ENCODE assay signal across 17 mouse cellular contexts in the genomic region with DNA sequence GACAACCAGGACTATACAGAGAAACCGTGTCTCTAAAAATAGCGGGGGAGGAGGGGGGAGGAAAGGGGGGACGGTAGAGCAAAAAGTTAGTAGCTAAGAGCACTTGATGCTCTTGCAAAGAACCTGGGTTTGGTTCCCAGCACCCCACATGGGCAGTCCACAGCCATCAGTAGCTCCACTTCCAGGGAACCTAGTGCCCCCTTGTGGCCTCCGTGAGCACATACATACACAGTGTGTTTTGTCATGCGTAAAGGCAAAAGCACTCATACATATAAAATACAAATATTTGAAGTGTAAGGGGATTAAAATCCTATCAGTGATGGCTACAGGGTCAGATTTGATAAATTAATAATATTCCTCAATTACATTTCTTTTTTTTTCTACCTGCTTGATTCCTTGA. TPM values are rescaled to one million over a fixed set of nuclear protein-coding genes. Genes with fewer than 3 reads are reported as not detected.
DNase-seq lines count a peak whose midpoint lies in the region; ATAC-seq and TF ChIP-seq lines count a peak whose summit lies in the region.
"Had no signal": no experiment of that assay in that cellular context is flagged by ENCODE, and none has a peak within 500 bp of the region (broad histone marks: within the 10 kb centered on the region; RNA-seq: fewer than 3 reads in every experiment).

No protein-coding gene starts in this region.

- H3K4me3 ChIP-seq in liver, adult 2 months (ENCODE audit: insufficient read depth, low read depth, low read length) = no peak overlapping the region
- H3K4me3 ChIP-seq in ES-E14 (ENCODE audit: insufficient read depth in 1 of 2, low read depth in 1 of 2, low read length in 2 of 2, poor library complexity in 1 of 2, severe bottlenecking in 1 of 2) = no peak overlapping the region
- H3K4me3 ChIP-seq in limb, embryonic 10.5 days = no peak overlapping the region
- H3K4me3 ChIP-seq: hindbrain, embryonic 13.5 days; lung, embryonic 15.5 days had no signal

- H3K9me3 ChIP-seq in ES-E14 (ENCODE audit: control insufficient read depth, insufficient read depth, low read depth, low read length) = no peaks in the 10 kb centered on the region
- no peaks in the 10 kb centered on the region for H3K9me3 ChIP-seq in limb, embryonic 10.5 days (replicated peaks)
- H3K9me3 ChIP-seq: hindbrain, embryonic 13.5 days; lung, embryonic 15.5 days had no signal

- no peak overlapping the region for H3K27ac ChIP-seq in liver, adult 2 months (replicated peaks; ENCODE audit: insufficient read depth, low read depth, low read length)
- H3K27ac ChIP-seq in ES-E14 (ENCODE audit: insufficient read depth, low read depth, low read length, poor library complexity, severe bottlenecking) = no peak overlapping the region
- H3K27ac ChIP-seq in limb, embryonic 10.5 days = peak overlapping the region; percentile 77
- H3K27ac ChIP-seq: hindbrain, embryonic 13.5 days; lung, embryonic 15.5 days had no signal

- 0 out of 2 replicates have a peak, but pooled peaks cover 4% of the 10 kb centered on the region for H3K4me1 ChIP-seq in liver, adult 2 months (ENCODE audit: control insufficient read depth, insufficient read depth, low read length)
- H3K4me1 ChIP-seq in ES-E14 (ENCODE audit: control insufficient read depth in 2 of 2, insufficient read depth in 2 of 2, low read length in 2 of 2, poor library complexity in 1 of 2) = no peaks in the 10 kb centered on the region
- H3K4me1 ChIP-seq in limb, embryonic 10.5 days = peaks cover 41% of the 10 kb centered on the region
- H3K4me1 ChIP-seq: hindbrain, embryonic 13.5 days; lung, embryonic 15.5 days had no signal

- DNase-seq in CD4-positive, CD25-positive, alpha-beta regulatory T cell, adult 2 months (ENCODE audit: low read depth, low spot score) = peak; percentile 6
- DNase-seq in liver, adult 2 months (ENCODE audit: extremely low read depth, low read depth, low spot score) = no peak
- DNase-seq in liver (no peak), ES-E14 (ENCODE audit: low read depth, low spot score) (peak; percentile 17)
- no peak for DNase-seq in limb, embryonic 10.5 days (ENCODE audit: low spot score)
- no peak for DNase-seq in embryo, embryonic 9.5 days (ENCODE audit: extremely low spot score)
- DNase-seq: cerebellum, postnatal 10 days; kidney, adult 9 months; layer of hippocampus, adult 9-11 months; left cerebral cortex, postnatal 4 days had no signal

- H3K79me2 ChIP-seq in liver, adult 2 months (ENCODE audit: control insufficient read depth, insufficient read depth, low read length) = no peaks in the 10 kb centered on the region

- H3K36me3 ChIP-seq in liver, adult 2 months (ENCODE audit: control insufficient read depth, insufficient read depth, low read length) = peaks cover 4% of the 10 kb centered on the region; the same call in 1 of the 2 replicates
- no peaks in the 10 kb centered on the region for H3K36me3 ChIP-seq in ES-E14 (ENCODE audit: control insufficient read depth, insufficient read depth, low read length, poor library complexity, severe bottlenecking)
- peaks cover 17% of the 10 kb centered on the region for H3K36me3 ChIP-seq in limb, embryonic 10.5 days

- no peak overlapping the region for H3K9ac ChIP-seq in liver, adult 2 months (ENCODE audit: low read depth, low read length)
- no peak overlapping the region for H3K9ac ChIP-seq in ES-E14 (ENCODE audit: insufficient read depth, low read depth, low read length, poor library complexity, severe bottlenecking)
- H3K9ac ChIP-seq: hindbrain, embryonic 13.5 days; lung, embryonic 15.5 days had no signal

- no peaks in the 10 kb centered on the region for H3K27me3 ChIP-seq in liver, adult 2 months (ENCODE audit: control insufficient read depth, insufficient read depth, low read length)
- no peaks in the 10 kb centered on the region for H3K27me3 ChIP-seq in limb, embryonic 10.5 days (ENCODE audit: low read depth, poor library complexity, severe bottlenecking)
- H3K27me3 ChIP-seq: hindbrain, embryonic 13.5 days; lung, embryonic 15.5 days had no signal

- no peak for ATAC-seq in CD4-positive, CD25-positive, alpha-beta regulatory T cell, adult 4 months
- no peak for ATAC-seq in monocyte, adult 5-6 weeks (replicated peaks; ENCODE audit: insufficient number of reproducible peaks, low FRiP score, low TSS enrichment, poor library complexity, severe bottlenecking)

- peak; percentile 28 for TF ChIP-seq CTCF in liver, adult 2 months (IDR thresholded peaks at IDR 0.05; ENCODE audit: low read depth, low read length)

- WGBS in liver, adult 2 months = 98% methylated on average over 5 of the region's 5 CpGs
- 96% methylated on average over 5 of the region's 5 CpGs for WGBS in limb, embryonic 10.5 days

- TF ChIP-seq POLR2A in liver, adult 2 months (IDR thresholded peaks at IDR 0.05; ENCODE audit: extremely low read depth, insufficient read depth, low read length) = no peak

- in situ Hi-C loops in ES-E14 (cut with MboI; ENCODE audit: low sequenced_read_pairs in 2 of 2, unreplicated experiment in 2 of 2) = no loop called here

TF ChIP-seq in ES-E14, 5 proteins besides CTCF, POLR2A, EP300 and RAD21:
- TF ChIP-seq HCFC1 (IDR thresholded peaks at IDR 0.05; ENCODE audit: borderline replicate concordance, insufficient read depth, low read length) (no peak), ZC3H11A (IDR thresholded peaks at IDR 0.05; ENCODE audit: borderline replicate concordance, low read depth, low read length) (no peak), CHD2 (IDR thresholded peaks at IDR 0.05; ENCODE audit: low read depth, low read length) (no peak), ZNF384 (IDR thresholded peaks at IDR 0.05; ENCODE audit: low read depth, low read length) (no peak), MAFK (IDR thresholded peaks at IDR 0.05; ENCODE audit: insufficient read depth, low read depth, low read length) (no peak)

RNA-seq across cellular contexts. Expression of gene Hgd, which starts 6.9 kb away (rescaled TPM):
- under 1 TPM in 1 of 2 experiments, not detected in 1; 0.38 TPM for polyA plus RNA-seq in CD4-positive, CD25-positive, alpha-beta regulatory T cell, adult 4 months (2017; shearing (Covaris generic))
- total RNA-seq in liver, adult 2 months (2014; rRNA removed) = 871 and 874 TPM in 2 replicates
- polyA plus RNA-seq in liver, adult 2 months (2012; rRNA removed) = 457 and 554 TPM in 2 replicates
- 0.21 and 0.40 TPM in 2 replicates for total RNA-seq in ES-E14 (2012; rRNA removed)
- polyA plus RNA-seq in limb, embryonic 10.5 days (2016; fragmentation: Nextera tagmentation; extraction: Ambion mirVana) = 0.25 and 0.28 TPM in 2 replicates
- total RNA-seq in monocyte, adult 5-6 weeks (2017) = not detected in 3 replicates
- total RNA-seq: left cerebral cortex, postnatal 4 days; megakaryocyte, adult 5-6 weeks; neutrophil, adult 5-6 weeks had no signal
- polyA plus RNA-seq: embryonic facial prominence, embryonic 11.5 days had no signal

RNA-seq across cellular contexts. Expression of gene Rabl3, which starts 33.4 kb away (rescaled TPM):
- 10 to 100 TPM in 1 of 2 experiments, 1 to 10 TPM in 1; 9.7 to 11.1 TPM for polyA plus RNA-seq in CD4-positive, CD25-positive, alpha-beta regulatory T cell, adult 4 months (2017; shearing (Covaris generic))
- total RNA-seq in liver, adult 2 months (2014; rRNA removed) = 10.4 and 10.7 TPM in 2 replicates
- 2.8 and 3.5 TPM in 2 replicates for polyA plus RNA-seq in liver, adult 2 months (2012; rRNA removed)
- total RNA-seq in ES-E14 (2012; rRNA removed) = 5.1 and 8.3 TPM in 2 replicates
- 38.9 and 39.4 TPM in 2 replicates for polyA plus RNA-seq in limb, embryonic 10.5 days (2016; fragmentation: Nextera tagmentation; extraction: Ambion mirVana)
- total RNA-seq in monocyte, adult 5-6 weeks (2017) = 5.7 to 12.0 TPM (median 7.3 TPM) in 3 replicates

RNA-seq across cellular contexts. Expression of gene Gtf2e1, which starts 33.5 kb away (rescaled TPM):
- polyA plus RNA-seq in CD4-positive, CD25-positive, alpha-beta regulatory T cell, adult 4 months (2017; shearing (Covaris generic)) = 10 to 100 TPM; 14.4 to 16.9 TPM
- 7.2 and 8.3 TPM in 2 replicates for total RNA-seq in liver, adult 2 months (2014; rRNA removed)
- polyA plus RNA-seq in liver, adult 2 months (2012; rRNA removed) = 5.0 and 5.5 TPM in 2 replicates
- total RNA-seq in ES-E14 (2012; rRNA removed) = 39.4 and 54.1 TPM in 2 replicates
- 45.0 and 48.1 TPM in 2 replicates for polyA plus RNA-seq in limb, embryonic 10.5 days (2016; fragmentation: Nextera tagmentation; extraction: Ambion mirVana)
- total RNA-seq in monocyte, adult 5-6 weeks (2017) = 16.3 to 20.1 TPM (median 18.8 TPM) in 3 replicates

Comparison
In these comparisons a context has a peak if more than half of its experiments do, and no peak if none do; other contexts are left out.
1. DNase-seq: peak in CD4-positive, CD25-positive, alpha-beta regulatory T cell, adult 2 months (single experiment) and ES-E14 (single experiment); none in liver, adult 2 months (single experiment), liver (single experiment), limb, embryonic 10.5 days (single experiment) and embryo, embryonic 9.5 days (single experiment).
2. RNA of gene Hgd, which starts 6.9 kb away (total RNA-seq): 871 to 874 TPM in liver, adult 2 months; 0.21 to 0.40 TPM in ES-E14 and not detected in monocyte, adult 5-6 weeks; every median in the first group is over 100 times any median in the second.